Mouse (Mus musculus): ENCODE results near the gene Odc1. TPM values are rescaled to one million over a fixed set of nuclear protein-coding genes. Genes with fewer than 3 reads are reported as not detected.
"Not testable (repeated sequence)": the region's sequence is repeated elsewhere in the genome, so short reads cannot be mapped to it uniquely, and the experiment has no call there.

The Odc1 gene
- total RNA-seq, 2 experiments from 2014 or later: 53.9 to 79.8 TPM

- intact Hi-C loops (cut with DNase I; ENCODE audit: low total_unique reads): no loop called here
- DNase-seq: no peak
These were observed 1.3 kb downstream of the Odc1 start for GRCm38 (mm10) chr12:17545884-17546283.

GRCm38 (mm10) chr12:17547552-17547951 is 3.0 kb downstream of the Odc1 start:
- DNase-seq; intact Hi-C loops (cut with DNase I; ENCODE audit: low total_unique reads): not testable (repeated sequence)

- intact Hi-C loops (cut with DNase I; ENCODE audit: low total_unique reads): no loop called here
- no peak for DNase-seq
These were observed 3.9 kb downstream of the Odc1 start for GRCm38 (mm10) chr12:17548505-17548904.

- intact Hi-C loops (cut with DNase I; ENCODE audit: low total_unique reads); DNase-seq: not testable (repeated sequence)
These were observed 4.8 kb downstream of the Odc1 start for GRCm38 (mm10) chr12:17549421-17549820.

GRCm38 (mm10) chr12:17551208-17551995 is 6.8 kb downstream of the Odc1 start:
- intact Hi-C loops (cut with DNase I; ENCODE audit: low total_unique reads): no loop called here
- no peak for DNase-seq

GRCm38 (mm10) chr12:17552420-17552819 is 7.8 kb downstream of the Odc1 start:
- intact Hi-C loops (cut with DNase I; ENCODE audit: low total_unique reads): no loop called here
- DNase-seq: no peak

- no peak for DNase-seq
- intact Hi-C loops (cut with DNase I; ENCODE audit: low total_unique reads): no loop called here
These were observed 8.4 kb downstream of the Odc1 start for GRCm38 (mm10) chr12:17552949-17553348.

GRCm38 (mm10) chr12:17553627-17554026 is 9.0 kb downstream of the Odc1 start:
- no peak for DNase-seq
- intact Hi-C loops (cut with DNase I; ENCODE audit: low total_unique reads): no loop called here

- peak; percentile 90 for DNase-seq
- intact Hi-C loops (cut with DNase I; ENCODE audit: low total_unique reads): no loop called here
These were observed 9.8 kb downstream of the Odc1 start for GRCm38 (mm10) chr12:17554200-17554951.

- peak; percentile 76 for DNase-seq
- intact Hi-C loops (cut with DNase I; ENCODE audit: low total_unique reads): loop anchor here (5.0 kb wide), 1 partner anchor 241 kb away; no protein-coding TSS in a partner anchor
These were observed 12.1 kb downstream of the Odc1 start for GRCm38 (mm10) chr12:17556430-17557343.

GRCm38 (mm10) chr12:17557344-17557966 is 12.9 kb downstream of the Odc1 start:
- intact Hi-C loops (cut with DNase I; ENCODE audit: low total_unique reads): loop anchor here (5.0 kb wide), 1 partner anchor 240 kb away; no protein-coding TSS in a partner anchor
- no peak for DNase-seq

- intact Hi-C loops (cut with DNase I; ENCODE audit: low total_unique reads): loop anchor here (5.0 kb wide), 1 partner anchor 239 kb away; no protein-coding TSS in a partner anchor
These were observed 13.4 kb downstream of the Odc1 start for GRCm38 (mm10) chr12:17557967-17558345.

GRCm38 (mm10) chr12:17562396-17562795 is 17.8 kb downstream of the Odc1 start:
- DNase-seq: no peak
- intact Hi-C loops (cut with DNase I; ENCODE audit: low total_unique reads): no loop called here

More at GRCm38 (mm10) chr12:17557967-17558345, 13.4 kb downstream of the Odc1 start:
- DNase-seq: peak; percentile 33

GRCm38 (mm10) chr12:17565393-17566045 is 20.9 kb downstream of the Odc1 start:
- intact Hi-C loops (cut with DNase I; ENCODE audit: low total_unique reads): no loop called here
- no peak for DNase-seq

GRCm38 (mm10) chr12:17566046-17566408 is 21.4 kb downstream of the Odc1 start:
- intact Hi-C loops (cut with DNase I; ENCODE audit: low total_unique reads): no loop called here
- no peak for DNase-seq

GRCm38 (mm10) chr12:17568564-17568963 is 24.0 kb downstream of the Odc1 start:
- intact Hi-C loops (cut with DNase I; ENCODE audit: low total_unique reads): no loop called here
- DNase-seq: no peak

GRCm38 (mm10) chr12:17574591-17574990 is 30.0 kb downstream of the Odc1 start:
- no peak for DNase-seq
- intact Hi-C loops (cut with DNase I; ENCODE audit: low total_unique reads): no loop called here

GRCm38 (mm10) chr12:17575156-17575910 is 30.7 kb downstream of the Odc1 start:
- no peak for DNase-seq
- intact Hi-C loops (cut with DNase I; ENCODE audit: low total_unique reads): no loop called here
